Mouse (Mus musculus) cerebellum, adult 2 months (tissue): ENCODE measurements around the gene Ppp1r21.

ENCODE experiments used
- CTCF ChIP-seq: fragments of 200-500 bp; IDR thresholded peaks from 2 replicates; pipeline ENCODE4 v1.5.1; 2011; ENCODE audit warnings: low read depth, mild to moderate bottlenecking, control low read depth, low read length, moderate library complexity, borderline replicate concordance; ENCODE audit not compliant: insufficient read depth
- POLR2A ChIP-seq: fragments of 200-500 bp; IDR thresholded peaks from 2 replicates; pipeline ENCODE4 v1.6.1; 2011; ENCODE audit warnings: low read length, control low read depth, borderline replicate concordance; ENCODE audit not compliant: insufficient read depth

- no peak for TF ChIP-seq CTCF
- no peak for TF ChIP-seq POLR2A
Measured at GRCm38 (mm10) chr17:88530236-88530619, 310 bp downstream of the Ppp1r21 start.
